Mouse (Mus musculus) limb, embryonic 10.5 days (tissue): ENCODE results near the gene Cog4. TPM values are rescaled to one million over a fixed set of nuclear protein-coding genes. Genes with fewer than 3 reads are reported as not detected.

Experiments
- DNase-seq: peaks from one replicate; pipeline ENCODE4 v3.0.0-alpha.2; 2017; ENCODE audit warnings: low spot score
- H3K27ac ChIP-seq: fragments of 300-500 bp; sonication (generic); 2 replicates; pipeline ENCODE4 v1.5.1; 2016; ENCODE audit warnings: mild to moderate bottlenecking
- H3K27me3 ChIP-seq: fragments of 300-500 bp; sonication (generic); 2 replicates; pipeline ENCODE4 v1.6.1; 2016; ENCODE audit warnings: low read depth, mild to moderate bottlenecking; ENCODE audit not compliant: poor library complexity, severe bottlenecking
- H3K36me3 ChIP-seq: fragments of 300-500 bp; sonication (generic); 2 replicates; pipeline ENCODE4 v1.6.1; 2016; ENCODE audit warnings: mild to moderate bottlenecking, moderate library complexity
- H3K4me1 ChIP-seq: fragments of 300-500 bp; sonication (generic); 2 replicates; pipeline ENCODE4 v1.6.1; 2016
- H3K4me3 ChIP-seq: fragments of 300-500 bp; sonication (generic); 2 replicates; pipeline ENCODE4 v1.5.1; 2016; ENCODE audit warnings: mild to moderate bottlenecking, moderate library complexity
- H3K9me3 ChIP-seq: fragments of 300-500 bp; sonication (generic); replicated peaks from 2 replicates; pipeline ENCODE4 v1.6.1; 2016; ENCODE audit warnings: mild to moderate bottlenecking
- WGBS: fragments of 180-500 bp; shearing (Covaris S2); methylation state at CpG from one replicate; pipeline ENCODE4 v1.1.7; 2016; 5-methylcytosine and 5-hydroxymethylcytosine counted together
- polyA plus RNA-seq: library from polyadenylated mRNA; unstranded; fragments of >200 nt; fragmentation: Nextera tagmentation; extraction: Ambion mirVana; gene quantifications from 2 replicates; pipeline ENCODE4 v1.2.1, GENCODE M21; 2016

Gene Cog4
- polyA plus RNA-seq, 1 experiment from 2014 or later = 87.0 TPM

DNA sequence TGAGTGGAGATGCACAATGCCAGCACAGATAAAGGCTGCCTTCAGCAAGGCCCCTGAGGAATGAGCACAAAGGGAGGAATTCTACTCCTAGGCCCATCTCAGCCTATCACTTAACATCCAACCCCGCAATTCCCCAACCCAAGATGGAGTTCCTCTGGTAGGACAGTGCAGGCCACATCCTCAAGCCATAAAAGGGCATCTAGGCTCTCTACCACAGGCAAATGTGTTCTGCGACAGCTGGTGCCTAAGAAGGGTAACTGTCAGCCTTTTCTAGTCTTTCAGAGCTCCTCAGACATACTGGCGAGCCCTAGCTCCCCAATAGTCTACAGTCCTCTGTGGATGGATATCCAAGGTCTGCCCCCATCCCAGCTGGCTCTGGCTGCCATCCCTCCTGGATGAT lies 40.2 kb downstream of the Cog4 start:
- H3K27ac ChIP-seq = no peak overlapping the region
- no peaks in the 10 kb centered on the region for H3K27me3 ChIP-seq
- WGBS = 83% methylated on average over 3 of the region's 3 CpGs
- DNase-seq = no peak
- H3K4me3 ChIP-seq = no peak overlapping the region
- H3K36me3 ChIP-seq = peaks cover 94% of the 10 kb centered on the region
- no peaks in the 10 kb centered on the region for H3K4me1 ChIP-seq
- H3K9me3 ChIP-seq = no peaks in the 10 kb centered on the region

GRCm38 (mm10) chr8:110887551-110887950 lies 41.2 kb downstream of the Cog4 start:
- WGBS = 95% methylated on average over 10 of the region's 10 CpGs
- Histone ChIP-seq H3K4me1 (no peaks in the 10 kb centered on the region), H3K36me3 (peaks cover 92% of the 10 kb centered on the region), H3K4me3 (no peak overlapping the region), H3K27me3 (no peaks in the 10 kb centered on the region), H3K9me3 (no peaks in the 10 kb centered on the region), H3K27ac (no peak overlapping the region)
- no peak for DNase-seq

GRCm38 (mm10) chr8:110888441-110888840 lies 42.0 kb downstream of the Cog4 start:
- Histone ChIP-seq H3K27me3 (no peaks in the 10 kb centered on the region), H3K4me3 (no peak overlapping the region), H3K4me1 (no peaks in the 10 kb centered on the region), H3K9me3 (no peaks in the 10 kb centered on the region), H3K36me3 (peaks cover 92% of the 10 kb centered on the region), H3K27ac (no peak overlapping the region)
- no peak for DNase-seq
- WGBS = 91% methylated on average over 8 of the region's 8 CpGs

- no peak for DNase-seq
- no peak overlapping the region for H3K4me3 ChIP-seq
- H3K36me3 ChIP-seq = peaks cover 90% of the 10 kb centered on the region
- no peaks in the 10 kb centered on the region for H3K27me3 ChIP-seq
- WGBS = 90% methylated on average over 16 of the region's 16 CpGs
- H3K27ac ChIP-seq = no peak overlapping the region
- H3K9me3 ChIP-seq = no peaks in the 10 kb centered on the region
- H3K4me1 ChIP-seq = no peaks in the 10 kb centered on the region
Observed at GRCm38 (mm10) chr8:110888860-110889259, 42.5 kb downstream of the Cog4 start.

GRCm38 (mm10) chr8:110889904-110890470 lies 43.6 kb downstream of the Cog4 start:
- Histone ChIP-seq H3K27me3 (no peaks in the 10 kb centered on the region), H3K9me3 (no peaks in the 10 kb centered on the region), H3K27ac (no peak overlapping the region), H3K4me3 (no peak overlapping the region), H3K36me3 (peaks cover 87% of the 10 kb centered on the region), H3K4me1 (no peaks in the 10 kb centered on the region)
- WGBS = 89% methylated on average over 12 of the region's 12 CpGs
- DNase-seq = no peak

DNA sequence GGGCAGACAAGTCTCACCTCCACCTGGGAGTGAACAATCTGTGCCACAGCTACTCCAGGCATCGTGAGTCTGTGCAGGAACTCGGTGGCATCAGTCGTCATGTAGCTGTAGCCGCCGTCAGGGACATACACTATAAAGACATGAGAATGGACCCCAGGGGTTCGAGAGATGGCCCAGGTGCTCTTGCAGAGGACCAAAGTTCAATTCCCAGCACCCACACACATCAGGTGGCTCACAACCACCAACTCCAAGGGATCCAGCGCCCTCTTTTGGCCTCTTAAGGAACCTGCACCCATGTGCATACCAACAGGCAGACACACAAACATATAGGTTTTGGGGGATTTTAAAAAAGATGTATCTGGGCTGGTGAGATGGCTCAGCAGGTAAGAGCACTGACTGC lies 45.6 kb downstream of the Cog4 start:
- 89% methylated on average over 7 of the region's 7 CpGs for WGBS
- no peak overlapping the region for H3K4me3 ChIP-seq
- H3K27me3 ChIP-seq = no peaks in the 10 kb centered on the region
- no peak overlapping the region for H3K27ac ChIP-seq
- no peak for DNase-seq
- no peaks in the 10 kb centered on the region for H3K9me3 ChIP-seq
- peaks cover 73% of the 10 kb centered on the region for H3K36me3 ChIP-seq
- H3K4me1 ChIP-seq = no peaks in the 10 kb centered on the region

DNA sequence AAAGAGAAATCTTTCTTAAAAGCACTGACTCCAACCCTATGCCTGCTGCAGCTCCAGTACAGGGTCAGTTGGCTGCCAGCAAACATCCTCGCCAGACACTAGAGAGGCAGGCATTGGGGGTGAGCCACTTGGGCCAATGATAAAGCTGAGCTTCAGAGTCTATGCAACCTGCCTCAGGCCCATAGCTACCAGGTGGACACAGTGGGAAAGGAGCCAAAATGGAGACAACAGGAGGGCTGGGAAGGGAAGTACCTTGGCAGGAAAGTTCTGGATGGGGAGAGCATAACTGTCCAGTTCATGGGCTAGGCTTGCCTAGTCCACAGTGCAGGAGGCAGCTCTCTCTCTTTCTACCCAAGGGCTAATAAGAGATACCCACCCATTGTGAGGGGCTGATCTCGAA lies 46.5 kb downstream of the Cog4 start:
- Histone ChIP-seq H3K36me3 (peaks cover 70% of the 10 kb centered on the region), H3K9me3 (no peaks in the 10 kb centered on the region), H3K4me3 (no peak overlapping the region), H3K27ac (no peak overlapping the region), H3K27me3 (no peaks in the 10 kb centered on the region), H3K4me1 (no peaks in the 10 kb centered on the region)
- DNase-seq = no peak
- WGBS = 97% methylated on average over 2 of the region's 2 CpGs

- Histone ChIP-seq H3K36me3 (peaks cover 67% of the 10 kb centered on the region), H3K9me3 (no peaks in the 10 kb centered on the region), H3K4me1 (no peaks in the 10 kb centered on the region), H3K4me3 (no peak overlapping the region), H3K27me3 (no peaks in the 10 kb centered on the region), H3K27ac (no peak overlapping the region)
- DNase-seq = no peak
- WGBS = 86% methylated on average over 10 of the region's 10 CpGs
Observed at GRCm38 (mm10) chr8:110894851-110895250, 48.5 kb downstream of the Cog4 start.

GRCm38 (mm10) chr8:110895254-110895653 lies 48.9 kb downstream of the Cog4 start:
- Histone ChIP-seq H3K27ac (no peak overlapping the region), H3K27me3 (no peaks in the 10 kb centered on the region), H3K9me3 (no peaks in the 10 kb centered on the region), H3K4me3 (no peak overlapping the region), H3K36me3 (peaks cover 63% of the 10 kb centered on the region), H3K4me1 (no peaks in the 10 kb centered on the region)
- WGBS = 82% methylated on average over 9 of the region's 9 CpGs
- no peak for DNase-seq

- DNase-seq = no peak
- Histone ChIP-seq H3K4me3 (no peak overlapping the region), H3K27me3 (no peaks in the 10 kb centered on the region), H3K4me1 (no peaks in the 10 kb centered on the region), H3K9me3 (no peaks in the 10 kb centered on the region), H3K27ac (0 out of 2 replicates have a peak overlapping the region, but pooled peaks have one; percentile 19), H3K36me3 (peaks cover 58% of the 10 kb centered on the region)
- WGBS = 97% methylated on average over 13 of the region's 13 CpGs
Observed at GRCm38 (mm10) chr8:110895812-110896211, 49.4 kb downstream of the Cog4 start.

- Histone ChIP-seq H3K4me1 (peaks cover 7% of the 10 kb centered on the region), H3K9me3 (no peaks in the 10 kb centered on the region), H3K27ac (no peak overlapping the region), H3K4me3 (no peak overlapping the region), H3K36me3 (peaks cover 47% of the 10 kb centered on the region), H3K27me3 (no peaks in the 10 kb centered on the region)
- DNase-seq = no peak
- WGBS = 96% methylated on average over 6 of the region's 6 CpGs
Observed at GRCm38 (mm10) chr8:110897495-110897894, 51.1 kb downstream of the Cog4 start.

- 76% methylated on average over 3 of the region's 3 CpGs for WGBS
- Histone ChIP-seq H3K9me3 (no peaks in the 10 kb centered on the region), H3K4me1 (peaks cover 7% of the 10 kb centered on the region), H3K27me3 (no peaks in the 10 kb centered on the region), H3K4me3 (no peak overlapping the region), H3K36me3 (peaks cover 20% of the 10 kb centered on the region), H3K27ac (no peak overlapping the region)
- no peak for DNase-seq
Observed at GRCm38 (mm10) chr8:110901056-110901455, 54.7 kb downstream of the Cog4 start.

- Histone ChIP-seq H3K4me1 (peaks cover 7% of the 10 kb centered on the region), H3K36me3 (peaks cover 20% of the 10 kb centered on the region), H3K27me3 (no peaks in the 10 kb centered on the region), H3K27ac (peak within 1 kb of the TSS; percentile 85), H3K9me3 (no peaks in the 10 kb centered on the region), H3K4me3 (peak within 1 kb of the TSS; percentile 74)
- 3% methylated on average over 30 of the region's 30 CpGs for WGBS
- DNase-seq = peak; percentile 86
Observed at GRCm38 (mm10) chr8:110901839-110902578, 55.6 kb downstream of the Cog4 start, which contains the start of gene Fuk. Fuk (minus strand) TSS chr8:110902488.
